Mouse (Mus musculus) cortical plate, adult 2 months (tissue): ENCODE data around the gene Ms4a10.

ENCODE experiments used
- CTCF ChIP-seq: fragments of 200-500 bp; IDR thresholded peaks from 2 replicates; pipeline ENCODE4 v1.5.1; 2011; ENCODE audit warnings: mild to moderate bottlenecking, control low read depth, low read length; ENCODE audit not compliant: insufficient read depth; ENCODE audit errors: extremely low read depth
- POLR2A ChIP-seq: fragments of 200-500 bp; IDR thresholded peaks from 2 replicates; pipeline ENCODE4 v1.6.1; 2011; ENCODE audit warnings: mild to moderate bottlenecking, low read length, control low read depth; ENCODE audit not compliant: insufficient read depth; ENCODE audit errors: extremely low read depth

- TF ChIP-seq POLR2A (no peak), CTCF (peak; percentile 69)
These were observed 5.0 kb upstream of the Ms4a10 start for GRCm38 (mm10) chr19:10979184-10980168.
